Mouse (Mus musculus): ENCODE measurements around the gene Fam131c. TPM values are rescaled to one million over a fixed set of nuclear protein-coding genes. Genes with fewer than 3 reads are reported as not detected.

The Fam131c gene
- total RNA-seq, 2 experiments from 2014 or later = 2.8 to 3.1 TPM

DNA sequence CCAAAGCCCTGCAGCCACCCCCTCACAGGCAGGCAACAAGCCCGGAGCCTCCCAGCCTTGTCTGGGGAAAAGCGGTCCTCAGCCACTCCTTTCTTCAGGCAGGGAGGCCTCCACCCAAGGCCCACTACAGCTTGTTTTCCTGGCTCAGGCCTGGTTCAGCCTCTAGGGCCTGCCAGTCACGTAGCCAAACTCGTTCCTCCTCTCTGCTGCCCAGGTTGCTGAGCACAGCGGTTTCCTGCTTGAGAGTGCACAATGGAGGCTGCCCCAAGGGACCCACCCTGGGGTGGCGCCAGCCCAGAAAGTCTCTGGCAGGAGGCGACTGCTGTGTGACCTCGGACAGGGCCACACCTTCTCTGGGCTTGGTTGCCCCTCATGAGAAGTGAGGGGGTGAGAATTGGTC is 14.2 kb upstream of the Fam131c start:
- DNase-seq (ENCODE audit: extremely low spot score in 1 of 2, low spot score in 1 of 2) = no peak

DNA sequence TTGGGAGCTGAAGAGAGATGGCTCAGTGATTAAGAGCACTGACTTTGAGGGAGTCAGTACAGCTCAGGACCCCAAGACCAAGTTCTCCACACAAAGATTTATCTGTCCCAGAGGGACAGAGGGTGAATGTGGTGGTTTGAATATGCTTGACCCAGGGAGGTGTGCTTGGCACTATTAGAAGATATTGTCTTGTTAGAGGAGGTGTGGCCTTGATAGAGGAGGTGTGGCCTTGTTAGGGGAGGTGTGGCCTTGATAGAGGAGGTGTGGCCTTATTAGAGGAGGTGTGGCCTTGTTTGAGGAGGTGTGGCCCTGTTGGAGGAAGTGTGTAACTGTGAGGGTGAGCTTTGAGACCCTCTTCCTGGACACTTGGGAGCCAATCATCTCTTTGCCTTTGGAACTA is 10.2 kb upstream of the Fam131c start:
- no peak for DNase-seq (ENCODE audit: extremely low spot score in 1 of 2, low spot score in 1 of 2)

GRCm38 (mm10) chr4:141359222-141359621 is 8.8 kb upstream of the Fam131c start:
- DNase-seq (ENCODE audit: extremely low spot score in 1 of 2, low spot score in 1 of 2) = no peak

GRCm38 (mm10) chr4:141360846-141361245 is 7.2 kb upstream of the Fam131c start:
- DNase-seq (ENCODE audit: extremely low spot score in 1 of 2, low spot score in 1 of 2) = peak in 1 of 2 experiments; percentile 43

GRCm38 (mm10) chr4:141362937-141363548 is 5.0 kb upstream of the Fam131c start:
- DNase-seq (ENCODE audit: extremely low spot score in 1 of 2, low spot score in 1 of 2) = peak; percentile 75 to 95

- no peak for DNase-seq (ENCODE audit: extremely low spot score in 1 of 2, low spot score in 1 of 2)
Observed at GRCm38 (mm10) chr4:141365126-141365525, 2.9 kb upstream of the Fam131c start.

DNA sequence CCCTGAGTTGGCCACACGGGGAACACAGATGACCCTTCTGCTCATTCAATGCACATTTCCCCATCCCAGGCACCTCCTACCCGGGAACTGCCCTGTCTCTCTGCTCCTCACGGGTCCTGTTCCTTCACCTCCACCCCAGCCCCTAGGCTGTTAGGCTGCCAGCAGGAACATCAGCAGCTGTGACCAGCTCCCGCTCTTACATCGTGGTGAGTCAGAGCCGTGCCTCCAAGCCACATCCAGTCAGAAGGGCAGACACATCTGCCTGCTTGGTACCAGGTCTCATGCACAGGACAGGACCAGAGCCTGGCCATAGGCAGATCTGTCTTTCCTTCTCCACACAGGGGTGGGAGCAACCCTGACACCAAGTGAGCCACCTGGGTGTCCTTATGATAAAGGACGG is 2.1 kb upstream of the Fam131c start:
- DNase-seq (ENCODE audit: extremely low spot score in 1 of 2, low spot score in 1 of 2) = no peak

GRCm38 (mm10) chr4:141372426-141372825 is 4.4 kb downstream of the Fam131c start:
- no peak for DNase-seq (ENCODE audit: extremely low spot score in 1 of 2, low spot score in 1 of 2)

GRCm38 (mm10) chr4:141379674-141380073 is 11.7 kb downstream of the Fam131c start:
- DNase-seq (ENCODE audit: extremely low spot score in 1 of 2, low spot score in 1 of 2) = no peak

- peak in 1 of 2 experiments; percentile 14 for DNase-seq (ENCODE audit: extremely low spot score in 1 of 2, low spot score in 1 of 2)
Observed at GRCm38 (mm10) chr4:141382406-141382805, 14.4 kb downstream of the Fam131c start.

- DNase-seq (ENCODE audit: extremely low spot score in 1 of 2, low spot score in 1 of 2) = peak in 1 of 2 experiments; percentile 29
Observed at GRCm38 (mm10) chr4:141385275-141385674, 17.3 kb downstream of the Fam131c start.

- no peak for DNase-seq (ENCODE audit: extremely low spot score in 1 of 2, low spot score in 1 of 2)
Observed at GRCm38 (mm10) chr4:141386150-141386549, 18.1 kb downstream of the Fam131c start.

DNA sequence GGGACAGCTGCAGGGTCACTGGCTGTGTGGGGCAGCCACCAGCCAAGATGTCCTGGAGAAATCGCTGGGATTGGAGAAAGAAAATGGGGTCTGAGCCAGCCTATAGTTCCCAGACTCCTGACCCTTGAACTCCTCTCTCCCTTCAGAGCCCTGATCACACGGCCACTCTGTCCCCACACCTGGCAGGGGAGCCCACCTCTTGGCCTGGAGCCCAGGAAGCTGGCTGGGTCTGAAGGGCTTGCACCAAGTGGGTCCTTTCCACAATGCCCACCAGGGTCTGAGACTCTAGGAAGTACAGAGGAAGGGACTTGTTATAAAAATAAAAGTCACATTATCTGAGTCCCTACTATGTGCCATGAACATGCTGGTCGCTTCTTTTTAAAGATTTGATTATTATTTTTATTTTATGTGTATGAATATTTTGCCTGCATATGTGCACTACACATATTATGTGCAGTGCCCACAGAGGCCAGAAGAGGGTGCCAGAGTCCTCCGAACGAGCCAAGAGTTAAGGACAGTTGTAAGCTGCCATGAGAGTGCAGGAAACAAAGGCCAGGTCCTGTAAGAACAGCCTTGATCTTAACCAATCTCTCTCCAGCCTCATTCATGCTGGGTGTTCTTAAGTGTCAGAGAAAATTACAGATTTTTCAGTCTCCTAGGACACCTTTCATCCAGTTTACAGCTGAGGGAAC is 19.2 kb downstream of the Fam131c start:
- DNase-seq (ENCODE audit: extremely low spot score in 1 of 2, low spot score in 1 of 2) = peak; percentile 58 to 86

DNA sequence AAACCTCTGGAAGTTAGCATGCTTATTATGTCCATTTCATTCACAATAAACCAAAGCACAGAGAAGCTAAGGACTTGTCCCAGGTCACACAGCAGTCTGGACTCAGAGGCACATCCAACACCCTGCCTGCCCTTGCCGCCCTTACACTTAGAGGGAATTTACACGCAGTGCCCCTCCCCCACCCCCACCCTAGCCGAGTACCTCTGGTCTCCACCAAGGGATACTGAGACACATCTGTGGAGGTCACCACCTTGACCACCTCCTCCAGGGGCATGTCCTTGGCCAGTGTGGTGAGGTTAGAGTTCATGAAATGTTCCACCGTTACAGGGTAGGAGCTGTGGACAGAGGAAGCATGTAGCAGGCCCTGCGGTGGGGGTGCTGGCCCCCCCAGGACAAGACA is 19.9 kb downstream of the Fam131c start:
- no peak for DNase-seq (ENCODE audit: extremely low spot score in 1 of 2, low spot score in 1 of 2)

- no peak for DNase-seq (ENCODE audit: extremely low spot score in 1 of 2, low spot score in 1 of 2)
Observed at GRCm38 (mm10) chr4:141389366-141390150, 21.5 kb downstream of the Fam131c start.

DNA sequence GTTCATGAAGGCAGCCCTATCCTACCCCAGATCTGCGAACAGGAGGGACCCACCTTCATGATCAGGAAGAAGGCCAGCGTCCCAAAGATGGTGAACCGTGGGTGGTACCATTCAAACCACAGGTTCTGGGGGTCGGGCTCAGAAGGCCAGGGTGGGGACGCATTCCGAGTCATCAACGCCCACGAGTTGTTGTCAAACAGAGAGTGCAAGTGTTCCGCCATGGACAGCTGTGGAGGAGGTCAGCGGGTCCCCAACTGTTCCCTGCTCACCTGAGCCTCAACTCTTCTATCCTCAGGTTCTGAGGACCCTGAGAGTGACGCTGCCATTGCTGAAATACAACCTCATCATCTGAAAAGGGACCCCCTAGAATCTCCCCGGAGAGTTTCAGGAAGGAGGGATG is 23.3 kb downstream of the Fam131c start:
- no peak for DNase-seq (ENCODE audit: extremely low spot score in 1 of 2, low spot score in 1 of 2)

- DNase-seq (ENCODE audit: extremely low spot score in 1 of 2, low spot score in 1 of 2) = no peak
Observed at GRCm38 (mm10) chr4:141394751-141395150, 26.7 kb downstream of the Fam131c start.

DNA sequence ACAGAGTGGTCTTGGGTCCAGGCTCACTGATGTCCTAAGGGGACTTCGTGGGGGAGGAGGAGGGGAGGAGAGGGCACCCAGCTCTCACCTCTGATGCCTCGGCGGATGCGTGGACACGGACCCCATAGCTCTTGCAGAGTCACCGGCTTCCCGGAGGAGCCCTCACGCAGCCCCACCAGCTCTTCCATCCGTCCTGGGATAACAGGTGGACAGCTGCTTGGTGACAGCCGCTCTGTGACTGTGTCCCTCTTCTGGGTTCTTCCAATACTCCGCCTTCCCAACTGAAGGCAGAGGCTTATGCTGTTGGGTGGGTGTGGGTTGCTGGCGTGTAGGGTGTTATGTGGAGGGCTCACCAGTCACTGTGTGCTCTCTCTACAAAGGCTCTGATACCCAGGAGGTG is 29.8 kb downstream of the Fam131c start:
- no peak for DNase-seq (ENCODE audit: extremely low spot score in 1 of 2, low spot score in 1 of 2)

- DNase-seq (ENCODE audit: extremely low spot score in 1 of 2, low spot score in 1 of 2) = no peak
Observed at GRCm38 (mm10) chr4:141398545-141398944, 30.5 kb downstream of the Fam131c start, which contains the start of gene Clcnka. Clcnka (minus strand) TSS chr4:141398724.

DNA sequence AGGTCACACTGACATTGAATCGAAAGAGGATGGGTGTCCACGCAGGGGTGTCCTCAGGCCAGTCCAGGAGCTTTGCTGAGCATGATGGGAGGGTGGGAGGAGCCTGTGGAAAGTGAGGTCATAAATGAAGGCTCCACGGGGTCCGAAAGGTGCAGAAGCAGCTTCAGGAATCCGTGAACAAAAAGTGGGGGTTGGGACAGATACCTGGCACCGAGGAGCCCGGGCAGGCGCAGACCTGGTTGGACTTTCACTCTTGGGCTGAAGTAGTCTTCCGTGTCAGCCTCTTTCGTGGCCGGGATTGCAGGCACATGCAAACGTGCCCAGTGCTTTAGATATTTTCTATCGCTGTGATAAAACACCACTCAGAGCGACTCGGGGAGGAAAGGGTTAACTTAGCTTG is 32.2 kb downstream of the Fam131c start:
- no peak for DNase-seq (ENCODE audit: extremely low spot score in 1 of 2, low spot score in 1 of 2)
